Mouse (Mus musculus): Measurements from ENCODE around the gene 6030468B19Rik.
"Not testable (repeated sequence)": the region's sequence is repeated elsewhere in the genome, so short reads cannot be mapped to it uniquely, and the experiment has no call there.

6030468B19Rik gene

GRCm38 (mm10) chr11:117778851-117779433, 18.5 kb upstream of the 6030468B19Rik start:
- no peak for DNase-seq (ENCODE audit: extremely low spot score, low read depth, low spot score)

GRCm38 (mm10) chr11:117779434-117780198, 17.8 kb upstream of the 6030468B19Rik start:
- no peak for DNase-seq (ENCODE audit: extremely low spot score, low read depth, low spot score)

GRCm38 (mm10) chr11:117780199-117780515, 17.3 kb upstream of the 6030468B19Rik start:
- DNase-seq (ENCODE audit: extremely low spot score, low read depth, low spot score): no peak

- no peak for DNase-seq (ENCODE audit: extremely low spot score, low read depth, low spot score)
Measured at GRCm38 (mm10) chr11:117780582-117781111, 16.8 kb upstream of the 6030468B19Rik start.

- no peak for DNase-seq (ENCODE audit: extremely low spot score, low read depth, low spot score)
Measured at GRCm38 (mm10) chr11:117781199-117781821, 16.1 kb upstream of the 6030468B19Rik start.

- no peak for DNase-seq (ENCODE audit: extremely low spot score, low read depth, low spot score)
Measured at GRCm38 (mm10) chr11:117781993-117782704, 15.3 kb upstream of the 6030468B19Rik start, which contains the start of the genes Tmc8 and Tmc6. Gene Tmc8 (plus strand): TSS chr11:117782076. Gene Tmc6 (minus strand): TSS chr11:117782198.

DNA sequence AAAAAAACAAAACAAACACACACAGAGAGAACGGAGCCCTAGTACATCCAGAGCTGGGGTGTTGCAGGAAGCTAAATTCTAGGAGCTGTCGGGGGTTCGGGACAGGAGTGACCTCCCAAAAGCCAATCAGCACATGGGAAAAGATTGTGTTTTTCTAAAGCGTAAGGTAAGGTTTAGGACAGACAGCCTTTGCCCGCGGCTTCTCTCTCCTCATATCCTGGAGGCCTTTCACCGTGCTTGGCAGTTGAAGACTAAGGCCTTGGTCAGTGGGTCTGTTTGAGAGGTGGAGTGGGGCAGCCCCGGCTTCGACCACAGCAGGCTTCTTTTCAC, 14.8 kb upstream of the 6030468B19Rik start:
- DNase-seq (ENCODE audit: extremely low spot score, low read depth, low spot score): no peak

DNA sequence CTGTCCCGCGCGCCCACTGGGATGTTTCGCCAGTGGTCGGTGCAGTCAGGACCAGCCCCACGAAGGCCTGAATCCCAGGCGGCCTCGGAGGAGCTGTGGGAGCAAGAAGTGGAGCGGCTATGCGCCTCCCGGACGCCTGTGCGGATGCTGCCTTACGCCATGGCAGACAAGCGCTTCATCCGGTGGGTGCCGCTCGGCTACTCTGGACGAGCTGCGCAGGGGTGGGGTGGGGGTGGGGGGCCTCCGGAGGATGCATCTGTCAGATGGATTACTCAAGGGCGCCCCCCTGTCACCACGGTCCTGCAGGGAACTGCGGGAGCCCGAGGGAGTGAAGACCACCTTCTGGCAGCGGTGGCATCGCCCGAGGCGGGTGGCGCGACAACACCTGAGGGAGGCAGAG, 14.4 kb upstream of the 6030468B19Rik start:
- DNase-seq (ENCODE audit: extremely low spot score, low read depth, low spot score): no peak

DNA sequence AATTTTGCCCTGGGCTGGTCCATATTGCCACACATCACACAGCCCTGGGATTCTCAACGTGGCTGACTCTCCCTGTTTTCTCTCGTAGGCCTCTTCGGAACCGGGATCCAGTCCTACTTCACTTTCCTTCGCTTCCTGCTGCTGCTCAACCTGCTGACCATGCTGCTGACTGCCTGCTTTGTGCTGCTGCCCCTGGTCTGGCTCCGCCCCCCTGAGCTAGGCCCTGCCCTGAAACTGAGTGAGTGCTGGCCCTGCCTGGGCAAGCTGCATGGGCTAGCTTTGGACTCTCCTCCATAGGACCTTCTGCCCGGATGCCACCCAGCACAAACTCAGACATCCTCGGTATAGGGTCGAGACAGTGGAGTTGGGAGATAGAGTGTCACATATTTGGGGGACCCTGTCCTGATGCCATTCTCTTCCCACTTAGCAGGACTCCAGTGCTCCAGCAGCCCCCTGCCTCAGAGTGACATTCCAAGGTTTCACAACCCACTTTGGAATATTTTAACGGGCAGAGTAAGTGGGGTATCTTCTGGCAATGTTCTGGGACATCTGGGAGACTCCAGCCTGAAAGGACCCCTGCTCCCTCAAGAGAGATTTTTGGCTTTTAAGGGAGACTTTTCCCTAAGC, 13.7 kb upstream of the 6030468B19Rik start:
- no peak for DNase-seq (ENCODE audit: extremely low spot score, low read depth, low spot score)

GRCm38 (mm10) chr11:117786294-117786693, 11.2 kb upstream of the 6030468B19Rik start:
- no peak for DNase-seq (ENCODE audit: extremely low spot score, low read depth, low spot score)

GRCm38 (mm10) chr11:117788481-117788880, 9.0 kb upstream of the 6030468B19Rik start:
- not testable (repeated sequence) for DNase-seq (ENCODE audit: extremely low spot score, low read depth, low spot score)

DNA sequence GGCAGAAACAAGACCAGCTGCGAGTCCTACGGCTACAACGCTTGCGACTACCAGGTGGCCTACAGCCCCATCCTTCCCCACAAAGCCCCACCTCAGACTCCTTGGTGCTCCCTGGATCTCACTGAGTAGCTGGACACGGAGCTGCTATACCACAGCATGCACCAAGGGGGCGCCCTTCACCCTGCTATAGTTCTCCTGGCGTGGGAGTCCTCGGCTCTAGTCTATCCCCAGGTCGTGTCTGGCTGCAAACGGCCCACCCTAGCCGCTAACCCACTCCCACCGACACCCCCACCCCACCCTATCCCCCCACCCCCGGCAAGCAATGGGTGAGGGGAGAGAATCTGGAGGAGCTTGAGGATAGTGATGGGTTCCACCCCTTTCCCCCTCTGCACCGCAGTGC, 7.2 kb upstream of the 6030468B19Rik start:
- no peak for DNase-seq (ENCODE audit: extremely low spot score, low read depth, low spot score)

DNA sequence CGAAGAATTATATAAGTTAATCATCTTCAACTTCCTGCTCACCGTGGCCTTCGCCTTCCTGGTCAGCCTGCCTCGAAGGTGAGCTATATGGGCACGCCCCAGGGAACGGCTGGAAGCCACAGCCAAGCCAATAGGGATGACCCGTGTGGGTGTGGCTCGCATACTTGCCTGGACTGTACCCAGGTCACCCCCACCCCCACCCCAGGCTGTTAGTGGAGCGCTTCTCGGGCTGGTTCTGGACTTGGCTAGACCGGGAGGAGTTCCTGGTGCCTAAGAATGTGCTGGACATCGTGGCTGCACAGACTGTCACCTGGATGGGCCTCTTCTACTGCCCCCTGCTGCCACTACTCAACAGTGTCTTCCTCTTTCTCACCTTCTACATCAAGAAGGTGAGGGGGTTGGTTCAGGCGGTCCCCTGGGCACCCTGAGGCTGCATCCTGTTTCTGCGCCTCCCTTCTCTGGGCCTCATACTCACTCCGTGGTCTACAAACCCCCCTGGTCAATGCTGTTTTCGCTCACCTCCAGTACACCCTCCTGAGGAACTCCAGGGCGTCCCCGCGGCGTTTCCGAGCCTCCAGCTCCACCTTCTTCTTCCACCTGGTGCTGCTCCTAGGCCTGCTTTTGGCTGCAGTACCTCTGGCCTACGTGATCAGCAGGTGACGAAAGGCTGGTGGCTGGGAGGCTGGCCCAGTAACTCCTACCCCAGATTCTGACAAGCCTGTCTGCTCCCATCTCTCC, 6.6 kb upstream of the 6030468B19Rik start:
- no peak for DNase-seq (ENCODE audit: extremely low spot score, low read depth, low spot score)

DNA sequence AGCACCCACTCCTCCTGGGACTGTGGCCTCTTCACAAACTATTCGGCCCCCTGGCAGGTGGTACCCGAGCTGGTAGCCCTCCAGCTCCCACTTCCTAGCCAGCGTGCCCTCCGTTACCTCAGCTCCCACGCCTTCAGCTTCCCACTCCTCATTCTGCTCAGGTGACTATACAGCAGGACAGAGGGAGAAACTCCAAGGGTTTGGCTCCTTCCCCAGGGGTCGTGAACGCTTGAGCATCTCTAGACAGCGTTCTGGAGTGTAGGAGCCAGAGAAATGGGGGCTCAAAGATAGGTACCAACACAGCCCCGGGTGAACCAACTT, 6.1 kb upstream of the 6030468B19Rik start:
- DNase-seq (ENCODE audit: extremely low spot score, low read depth, low spot score): no peak

DNA sequence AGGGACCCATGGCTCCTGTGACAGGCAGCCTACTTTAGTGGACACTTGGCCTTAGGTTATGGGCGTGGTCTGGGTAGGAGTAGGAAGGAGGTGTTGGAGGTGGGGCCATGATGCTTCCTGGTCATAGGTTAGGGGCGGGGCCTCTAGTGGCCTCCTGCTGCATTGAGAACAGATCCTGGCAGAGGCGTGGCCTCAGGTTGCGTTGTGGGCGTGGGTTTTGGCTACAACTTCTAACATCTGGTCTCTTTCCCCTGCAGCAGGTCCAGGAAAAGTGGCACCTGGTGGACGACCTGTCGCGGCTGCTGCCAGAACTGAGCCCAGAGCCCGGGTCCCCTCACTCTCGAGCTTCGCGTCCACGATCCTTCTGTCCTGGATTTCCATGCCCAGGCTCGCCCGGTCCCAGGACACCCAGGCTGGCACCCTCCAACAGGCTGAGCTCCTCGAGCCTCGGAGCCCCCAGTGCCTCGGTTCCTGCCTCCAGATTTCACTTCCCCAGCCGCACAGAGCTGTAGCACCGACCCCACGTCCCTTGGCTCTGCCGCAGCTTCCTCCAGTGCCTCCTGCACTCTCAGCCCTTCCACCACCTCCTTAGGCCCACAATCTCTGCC, 5.1 kb upstream of the 6030468B19Rik start:
- DNase-seq (ENCODE audit: extremely low spot score, low read depth, low spot score): no peak

GRCm38 (mm10) chr11:117794035-117794551, 3.4 kb upstream of the 6030468B19Rik start:
- DNase-seq (ENCODE audit: extremely low spot score, low read depth, low spot score): no peak

DNA sequence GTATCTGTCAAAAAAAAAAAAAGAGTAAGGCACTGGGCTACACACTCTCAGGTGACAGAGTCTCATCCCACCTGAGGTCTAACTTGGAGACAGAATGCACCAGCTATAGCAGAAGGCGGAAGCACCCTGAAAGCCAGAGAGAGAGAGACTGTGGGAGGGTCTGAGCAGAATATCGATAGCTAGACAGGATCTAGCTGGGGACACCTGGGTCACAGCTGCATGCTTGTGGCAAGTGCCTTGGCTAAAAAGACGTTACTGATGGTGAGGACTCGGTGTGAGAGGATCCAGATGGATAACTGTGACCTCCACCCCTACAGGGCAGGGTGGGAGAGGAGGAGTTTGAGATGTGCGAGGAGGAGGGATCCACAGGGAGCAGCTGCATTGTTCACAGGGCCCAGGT, 506 bp upstream of the 6030468B19Rik start:
- no peak for DNase-seq (ENCODE audit: extremely low spot score, low read depth, low spot score)

- no peak for DNase-seq (ENCODE audit: extremely low spot score, low read depth, low spot score)
Measured at GRCm38 (mm10) chr11:117798160-117798541, 691 bp downstream of the 6030468B19Rik start.

- DNase-seq (ENCODE audit: extremely low spot score, low read depth, low spot score): no peak
Measured at GRCm38 (mm10) chr11:117799174-117799573, 1.7 kb downstream of the 6030468B19Rik start.

DNA sequence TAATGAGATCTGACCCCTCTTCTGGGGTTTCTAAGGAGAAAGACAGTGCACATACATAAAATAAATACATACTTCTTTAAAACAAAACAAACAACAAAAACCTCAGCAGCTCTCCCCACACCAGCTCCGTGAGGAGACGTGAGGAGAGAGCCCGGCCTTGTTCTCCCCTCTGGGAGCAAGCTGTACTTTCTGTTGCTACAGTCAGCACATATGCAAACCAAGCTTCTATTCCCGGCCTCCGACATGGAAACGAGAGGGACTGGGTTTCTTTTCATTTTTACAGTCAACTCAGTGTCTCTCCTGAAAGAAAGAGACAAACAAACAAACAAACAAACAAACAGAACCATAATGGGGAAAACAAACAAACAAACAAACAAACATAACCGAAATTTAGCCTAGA, 2.6 kb downstream of the 6030468B19Rik start:
- DNase-seq (ENCODE audit: extremely low spot score, low read depth, low spot score): no peak

Measured in hindlimb bud, embryonic 11.5 days (tissue).